Mouse (Mus musculus): ENCODE measurements around the gene Crip2. TPM values are rescaled to one million over a fixed set of nuclear protein-coding genes. Genes with fewer than 3 reads are reported as not detected.

Crip2 gene
- polyA plus RNA-seq, 1 experiment from 2014 or later: 245 TPM

DNA sequence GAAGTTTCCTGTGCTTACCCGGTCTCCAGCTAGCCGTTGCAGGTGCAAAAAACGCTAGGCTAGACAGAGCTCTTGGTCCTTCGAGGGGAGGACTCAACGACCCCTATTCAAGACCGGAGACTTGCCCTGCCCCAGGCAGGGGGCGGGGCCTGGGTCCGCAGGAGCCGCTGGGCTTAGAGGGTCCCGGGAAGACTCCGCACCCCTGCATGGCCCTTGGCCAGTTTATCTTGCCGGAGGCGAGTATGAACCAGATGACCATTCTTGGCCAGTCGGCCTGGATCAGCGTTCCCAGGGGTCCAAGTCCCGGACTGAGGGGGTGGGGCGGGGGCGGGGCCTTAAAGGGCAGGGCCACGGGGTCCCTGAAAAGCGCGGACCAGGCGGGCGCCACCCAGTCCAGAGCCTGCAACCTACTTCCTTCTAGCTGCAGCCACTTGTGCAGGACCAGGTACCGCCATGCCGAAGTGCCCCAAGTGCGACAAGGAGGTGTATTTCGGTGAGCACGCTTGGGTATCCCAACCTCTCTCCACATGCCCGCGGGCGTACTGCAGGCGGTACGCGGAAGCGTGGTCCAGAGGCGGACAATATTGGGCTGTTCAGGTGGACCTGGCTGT, 11.7 kb downstream of the Crip2 start:
- peaks cover 50% of the 10 kb centered on the region for H3K27me3 ChIP-seq
- no peak overlapping the region for H3K27ac ChIP-seq
- WGBS: 1% methylated on average over 36 of the region's 36 CpGs

DNA sequence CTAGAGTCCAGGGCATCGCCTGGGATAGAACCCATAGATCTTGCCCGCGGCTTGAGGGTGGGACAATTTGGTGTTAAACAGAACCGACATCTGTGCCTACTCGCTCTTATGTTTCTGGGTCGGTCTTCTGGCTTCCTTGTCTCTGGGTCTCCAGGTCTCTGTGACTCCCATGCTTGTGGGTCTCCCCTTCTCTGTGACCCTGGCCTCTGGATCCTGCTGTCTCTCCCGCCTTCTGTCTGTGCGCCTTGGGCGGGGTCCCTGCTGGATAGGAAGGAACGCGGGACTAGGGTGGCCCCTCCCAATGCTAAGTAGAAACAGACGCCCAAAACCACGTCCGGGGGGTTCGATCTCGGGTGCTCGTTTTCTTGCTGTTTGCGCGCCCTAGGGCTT, 12.2 kb downstream of the Crip2 start:
- Histone ChIP-seq H3K4me1 (peaks cover 41% of the 10 kb centered on the region), H3K27me3 (peaks cover 50% of the 10 kb centered on the region), H3K4me2 (replicated peaks) (peak overlapping the region; percentile 70), H3K27ac (no peak overlapping the region), H3K4me3 (peak overlapping the region; percentile 39), H3K9me3 (replicated peaks) (no peaks in the 10 kb centered on the region), H3K36me3 (no peaks in the 10 kb centered on the region), H3K9ac (0 out of 2 replicates have a peak overlapping the region, but pooled peaks have one; percentile 25)
- 24% methylated on average over 19 of the region's 19 CpGs for WGBS
- ATAC-seq (ENCODE audit: low FRiP score): no peak

More for the DNA sequence above, 11.7 kb downstream of the Crip2 start:
- H3K4me3 ChIP-seq: peak overlapping the region; percentile 39
- 0 out of 2 replicates have a peak overlapping the region, but pooled peaks have one; percentile 28 for H3K9ac ChIP-seq
- H3K36me3 ChIP-seq: no peaks in the 10 kb centered on the region
- peak overlapping the region; percentile 70 for H3K4me2 ChIP-seq (replicated peaks)
- H3K4me1 ChIP-seq: peaks cover 39% of the 10 kb centered on the region
- no peak for ATAC-seq (ENCODE audit: low FRiP score)
- no peaks in the 10 kb centered on the region for H3K9me3 ChIP-seq (replicated peaks)

GRCm38 (mm10) chr12:113152991-113153525, 13.0 kb downstream of the Crip2 start:
- Histone ChIP-seq H3K27ac (no peak overlapping the region), H3K4me2 (replicated peaks) (no peak overlapping the region), H3K4me1 (peaks cover 43% of the 10 kb centered on the region), H3K36me3 (no peaks in the 10 kb centered on the region), H3K4me3 (no peak overlapping the region), H3K27me3 (peaks cover 50% of the 10 kb centered on the region), H3K9me3 (replicated peaks) (no peaks in the 10 kb centered on the region), H3K9ac (no peak overlapping the region)
- WGBS: 79% methylated on average over 6 of the region's 6 CpGs
- no peak for ATAC-seq (ENCODE audit: low FRiP score)

GRCm38 (mm10) chr12:113153971-113154370, 13.9 kb downstream of the Crip2 start:
- Histone ChIP-seq H3K27me3 (peaks cover 50% of the 10 kb centered on the region), H3K36me3 (no peaks in the 10 kb centered on the region), H3K4me3 (no peak overlapping the region), H3K27ac (no peak overlapping the region), H3K4me2 (replicated peaks) (no peak overlapping the region), H3K9me3 (replicated peaks) (no peaks in the 10 kb centered on the region), H3K4me1 (peaks cover 34% of the 10 kb centered on the region), H3K9ac (no peak overlapping the region)
- WGBS: 90% methylated on average over 7 of the region's 7 CpGs
- ATAC-seq (ENCODE audit: low FRiP score): no peak

DNA sequence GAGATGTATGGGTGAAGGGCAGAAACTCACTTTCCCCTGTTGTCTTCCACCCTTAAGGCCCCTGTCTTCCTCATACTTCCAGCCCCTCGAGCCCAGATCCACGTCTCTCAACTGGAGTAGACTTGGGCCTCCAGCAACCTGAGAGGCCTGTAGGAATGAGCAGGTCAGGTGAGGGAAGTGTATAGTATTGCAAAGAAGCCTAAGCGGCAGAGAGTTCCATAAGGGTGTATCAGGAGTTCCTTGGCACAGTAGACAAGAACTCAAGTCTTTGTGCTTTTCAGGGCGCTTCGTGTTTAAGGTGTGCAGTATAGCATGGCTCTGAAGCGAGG, 14.7 kb downstream of the Crip2 start:
- WGBS: 84% methylated on average over 6 of the region's 6 CpGs
- peaks cover 34% of the 10 kb centered on the region for H3K4me1 ChIP-seq
- ATAC-seq (ENCODE audit: low FRiP score): no peak
- H3K9ac ChIP-seq: no peak overlapping the region
- no peak overlapping the region for H3K27ac ChIP-seq
- no peaks in the 10 kb centered on the region for H3K9me3 ChIP-seq (replicated peaks)
- H3K27me3 ChIP-seq: peaks cover 43% of the 10 kb centered on the region
- H3K4me3 ChIP-seq: peak overlapping the region; percentile 62; the same call in 1 of the 2 replicates
- peak overlapping the region; percentile 57 for H3K4me2 ChIP-seq (replicated peaks)
- H3K36me3 ChIP-seq: no peaks in the 10 kb centered on the region

DNA sequence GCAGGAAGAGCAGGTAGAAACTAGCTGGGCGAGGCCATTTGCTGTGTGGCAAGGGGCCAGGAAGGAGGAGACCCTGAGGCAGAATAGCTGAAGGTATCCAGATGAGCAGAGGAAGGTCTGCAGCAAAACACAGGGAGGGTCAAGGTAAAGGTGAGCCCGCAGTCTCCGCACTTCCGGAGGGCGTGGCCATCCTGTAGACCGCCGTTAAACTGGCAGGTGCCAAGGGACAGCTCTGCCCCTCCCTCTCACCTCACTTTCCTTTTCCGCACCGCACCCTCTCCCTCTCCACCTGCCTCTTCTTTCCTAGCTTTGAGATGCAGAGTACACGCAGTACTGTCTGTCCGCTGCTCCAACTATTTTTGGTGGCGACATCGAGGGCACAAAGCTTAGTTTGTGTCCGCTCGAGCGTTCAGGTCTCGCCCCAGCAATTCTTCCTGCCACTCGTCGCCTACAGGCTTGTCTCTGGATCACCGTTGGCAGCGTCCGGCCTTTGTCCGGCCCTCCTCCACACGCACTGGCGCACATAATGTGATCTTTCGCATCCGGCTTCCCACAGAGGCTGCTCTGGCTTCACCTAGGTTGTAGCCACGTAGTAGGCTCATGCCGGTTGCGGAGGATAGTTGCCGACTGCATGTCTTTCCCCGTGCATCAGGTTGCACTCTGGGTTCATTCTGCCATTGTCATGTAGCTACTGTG, 15.2 kb downstream of the Crip2 start:
- ATAC-seq (ENCODE audit: low FRiP score): no peak; the same call in 1 of the 2 replicates
- H3K4me1 ChIP-seq: peaks cover 34% of the 10 kb centered on the region
- no peaks in the 10 kb centered on the region for H3K9me3 ChIP-seq (replicated peaks)
- peak overlapping the region; percentile 36 for H3K9ac ChIP-seq
- H3K4me3 ChIP-seq: peak overlapping the region; percentile 62
- no peaks in the 10 kb centered on the region for H3K36me3 ChIP-seq
- WGBS: 5% methylated on average over 32 of the region's 32 CpGs
- H3K27me3 ChIP-seq: peaks cover 38% of the 10 kb centered on the region
- H3K27ac ChIP-seq: peak overlapping the region; percentile 31
- H3K4me2 ChIP-seq (replicated peaks): peak overlapping the region; percentile 57

- no peaks in the 10 kb centered on the region for H3K36me3 ChIP-seq
- H3K9me3 ChIP-seq (replicated peaks): no peaks in the 10 kb centered on the region
- ATAC-seq (ENCODE audit: low FRiP score): peak; percentile 97
- peak within 1 kb of the TSS; percentile 84 for H3K4me2 ChIP-seq (replicated peaks)
- H3K4me3 ChIP-seq: peak within 1 kb of the TSS; percentile 62
- H3K4me1 ChIP-seq: peaks cover 33% of the 10 kb centered on the region
- peak within 1 kb of the TSS; percentile 31 for H3K27ac ChIP-seq
- peaks cover 30% of the 10 kb centered on the region for H3K27me3 ChIP-seq
- WGBS: 0% methylated on average over 46 of the region's 46 CpGs
- H3K9ac ChIP-seq: peak within 1 kb of the TSS; percentile 57
Observed at GRCm38 (mm10) chr12:113155887-113156539, 16.0 kb downstream of the Crip2 start, which contains the start of gene Tedc1. Gene Tedc1 (plus strand): TSS chr12:113156421.

DNA sequence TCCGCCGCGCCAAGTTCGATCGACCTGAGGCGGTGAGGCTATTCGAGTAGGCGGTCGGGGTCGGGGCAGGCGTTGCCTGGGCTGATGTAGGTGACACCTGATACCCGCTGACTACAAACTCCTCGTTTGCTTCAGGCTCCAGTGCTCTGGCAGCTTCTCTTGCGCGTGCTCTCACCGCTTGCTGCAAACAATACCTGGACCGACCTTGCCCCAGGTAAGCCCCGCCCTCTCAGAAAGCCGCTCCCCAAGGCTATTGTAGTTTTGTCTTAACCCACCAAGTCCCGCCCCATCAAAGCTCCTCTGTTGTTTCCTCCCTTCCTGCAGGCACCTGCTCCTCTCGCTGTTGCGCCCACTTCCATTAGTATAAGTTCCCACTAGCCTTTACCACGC, 16.5 kb downstream of the Crip2 start:
- H3K27ac ChIP-seq: no peak overlapping the region; the same call in 1 of the 2 replicates
- no peak; the same call in 1 of the 2 replicates for ATAC-seq (ENCODE audit: low FRiP score)

DNA sequence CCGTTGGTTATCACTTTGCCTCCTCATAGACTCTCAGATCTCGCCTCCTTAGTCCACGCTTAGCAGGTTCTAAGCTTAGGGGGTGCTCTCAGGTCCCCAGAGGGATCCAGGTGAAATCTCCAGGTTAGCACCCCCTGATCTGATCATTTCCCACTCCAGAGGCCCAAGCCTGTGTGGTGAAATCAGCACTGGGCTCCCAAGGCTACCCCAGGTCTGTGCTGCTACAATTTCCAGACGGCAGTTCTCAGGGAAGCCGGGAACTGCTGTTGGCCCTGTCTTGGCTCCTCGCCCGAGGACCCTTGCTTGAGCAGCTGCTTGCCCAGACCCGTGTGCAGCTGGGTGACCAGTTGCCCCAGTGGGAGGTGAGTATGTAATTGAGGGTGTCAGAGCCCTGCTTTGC, 17.0 kb downstream of the Crip2 start:
- Histone ChIP-seq H3K27ac (no peak overlapping the region; the same call in 1 of the 2 replicates), H3K4me3 (peak overlapping the region; percentile 62), H3K9ac (peak overlapping the region; percentile 57), H3K27me3 (peaks cover 22% of the 10 kb centered on the region), H3K9me3 (replicated peaks) (no peaks in the 10 kb centered on the region), H3K4me1 (peaks cover 23% of the 10 kb centered on the region), H3K36me3 (peaks cover 5% of the 10 kb centered on the region; the same call in 1 of the 2 replicates), H3K4me2 (replicated peaks) (peak overlapping the region; percentile 84)
- no peak for ATAC-seq (ENCODE audit: low FRiP score)
- 46% methylated on average over 8 of the region's 8 CpGs for WGBS

More for the DNA sequence above, 16.5 kb downstream of the Crip2 start:
- Histone ChIP-seq H3K4me2 (replicated peaks) (peak overlapping the region; percentile 84), H3K4me3 (peak overlapping the region; percentile 62), H3K27me3 (peaks cover 26% of the 10 kb centered on the region), H3K9ac (peak overlapping the region; percentile 57), H3K9me3 (replicated peaks) (no peaks in the 10 kb centered on the region), H3K36me3 (0 out of 2 replicates have a peak, but pooled peaks cover under 1% of the 10 kb centered on the region), H3K4me1 (peaks cover 28% of the 10 kb centered on the region)
- under 1% methylated on average over 23 of the region's 23 CpGs for WGBS

DNA sequence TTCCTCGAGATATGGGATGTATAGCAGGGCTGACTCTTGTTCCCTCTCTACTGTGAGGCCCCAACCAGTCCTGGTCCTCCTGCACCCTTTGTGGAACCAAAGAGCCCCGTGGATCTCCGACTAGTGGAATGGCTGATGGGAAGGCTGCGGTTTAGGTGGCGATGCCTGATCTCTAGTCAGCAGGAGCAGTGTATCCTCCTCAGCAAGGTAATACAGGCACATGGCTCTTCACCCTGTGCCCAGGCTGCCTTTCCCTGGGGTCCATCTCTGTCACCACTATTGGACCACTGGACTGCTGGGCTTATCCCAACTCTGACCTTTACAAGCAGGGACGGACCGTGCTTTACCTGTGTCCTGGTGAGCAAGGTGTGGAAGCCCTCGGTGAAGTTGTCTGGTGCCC, 17.5 kb downstream of the Crip2 start:
- Histone ChIP-seq H3K36me3 (peaks cover 10% of the 10 kb centered on the region; the same call in 1 of the 2 replicates), H3K4me2 (replicated peaks) (peak overlapping the region; percentile 84), H3K27me3 (peaks cover 17% of the 10 kb centered on the region), H3K4me3 (peak overlapping the region; percentile 62; the same call in 1 of the 2 replicates), H3K9ac (peak overlapping the region; percentile 57; the same call in 1 of the 2 replicates), H3K27ac (no peak overlapping the region), H3K4me1 (peaks cover 19% of the 10 kb centered on the region), H3K9me3 (replicated peaks) (no peaks in the 10 kb centered on the region)
- WGBS: 92% methylated on average over 8 of the region's 8 CpGs
- no peak for ATAC-seq (ENCODE audit: low FRiP score)

DNA sequence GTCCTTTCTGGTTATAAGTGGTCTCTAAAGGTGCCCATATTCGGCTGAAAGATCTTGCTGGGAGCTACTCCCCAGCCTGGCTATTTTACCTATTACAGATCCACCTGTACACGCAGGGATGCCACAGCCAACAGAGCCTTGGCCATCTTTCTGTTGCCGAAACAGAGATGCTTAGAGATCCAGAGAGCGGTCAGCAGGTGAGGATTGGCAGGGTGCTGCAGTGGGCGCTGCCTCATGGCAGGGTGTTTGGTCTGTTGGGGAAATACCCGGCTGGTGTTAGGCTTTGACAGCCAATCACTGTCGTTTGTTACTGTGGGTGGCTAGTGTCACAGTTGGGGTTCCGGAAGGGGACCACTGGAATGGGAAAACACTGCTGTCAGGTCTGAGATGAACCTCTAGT, 17.9 kb downstream of the Crip2 start:
- H3K4me1 ChIP-seq: peaks cover 19% of the 10 kb centered on the region
- no peak overlapping the region for H3K4me3 ChIP-seq
- H3K27me3 ChIP-seq: peaks cover 13% of the 10 kb centered on the region
- no peak overlapping the region for H3K9ac ChIP-seq
- H3K4me2 ChIP-seq (replicated peaks): no peak overlapping the region
- H3K9me3 ChIP-seq (replicated peaks): no peaks in the 10 kb centered on the region
- ATAC-seq (ENCODE audit: low FRiP score): no peak
- WGBS: 95% methylated on average over 8 of the region's 8 CpGs
- H3K27ac ChIP-seq: no peak overlapping the region
- H3K36me3 ChIP-seq: peaks cover 13% of the 10 kb centered on the region

DNA sequence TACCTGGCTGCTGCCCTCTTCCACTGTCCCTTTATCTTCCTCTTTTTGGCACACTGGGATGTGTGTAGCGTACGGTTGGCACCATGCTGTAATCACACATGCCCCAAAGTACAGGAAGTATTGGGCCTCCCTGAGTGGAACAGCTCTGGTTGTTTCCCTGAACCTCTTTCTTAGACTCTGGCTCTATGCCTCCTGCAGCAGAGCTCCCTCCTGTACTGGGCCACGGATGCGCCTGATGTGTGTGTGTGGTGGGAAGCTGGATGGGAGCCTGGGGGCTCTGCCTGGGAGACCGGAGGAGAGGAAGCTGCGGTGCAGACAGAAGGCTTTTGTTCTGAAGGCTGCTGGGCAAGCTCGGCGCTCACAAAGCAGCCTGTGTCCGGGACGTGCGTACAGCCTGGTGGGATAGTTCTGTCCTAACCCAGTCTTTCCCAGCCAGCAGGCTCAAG, 23.5 kb downstream of the Crip2 start:
- 0 out of 2 replicates have a peak overlapping the region, but pooled peaks have one; percentile 27 for H3K9ac ChIP-seq
- no peak overlapping the region for H3K4me2 ChIP-seq (replicated peaks)
- peaks cover 26% of the 10 kb centered on the region for H3K36me3 ChIP-seq
- peak; percentile 55 for ATAC-seq (ENCODE audit: low FRiP score)
- H3K9me3 ChIP-seq (replicated peaks): no peaks in the 10 kb centered on the region
- no peak overlapping the region for H3K4me3 ChIP-seq
- H3K27me3 ChIP-seq: no peaks in the 10 kb centered on the region
- 70% methylated on average over 11 of the region's 11 CpGs for WGBS
- H3K4me1 ChIP-seq: 0 out of 2 replicates have a peak, but pooled peaks cover 11% of the 10 kb centered on the region
- H3K27ac ChIP-seq: peak overlapping the region; percentile 73

Measured in hindbrain, embryonic 12.5 days (tissue).